Comparison of ENCODE assay signal across 7 mouse cellular contexts in the genomic region with DNA sequence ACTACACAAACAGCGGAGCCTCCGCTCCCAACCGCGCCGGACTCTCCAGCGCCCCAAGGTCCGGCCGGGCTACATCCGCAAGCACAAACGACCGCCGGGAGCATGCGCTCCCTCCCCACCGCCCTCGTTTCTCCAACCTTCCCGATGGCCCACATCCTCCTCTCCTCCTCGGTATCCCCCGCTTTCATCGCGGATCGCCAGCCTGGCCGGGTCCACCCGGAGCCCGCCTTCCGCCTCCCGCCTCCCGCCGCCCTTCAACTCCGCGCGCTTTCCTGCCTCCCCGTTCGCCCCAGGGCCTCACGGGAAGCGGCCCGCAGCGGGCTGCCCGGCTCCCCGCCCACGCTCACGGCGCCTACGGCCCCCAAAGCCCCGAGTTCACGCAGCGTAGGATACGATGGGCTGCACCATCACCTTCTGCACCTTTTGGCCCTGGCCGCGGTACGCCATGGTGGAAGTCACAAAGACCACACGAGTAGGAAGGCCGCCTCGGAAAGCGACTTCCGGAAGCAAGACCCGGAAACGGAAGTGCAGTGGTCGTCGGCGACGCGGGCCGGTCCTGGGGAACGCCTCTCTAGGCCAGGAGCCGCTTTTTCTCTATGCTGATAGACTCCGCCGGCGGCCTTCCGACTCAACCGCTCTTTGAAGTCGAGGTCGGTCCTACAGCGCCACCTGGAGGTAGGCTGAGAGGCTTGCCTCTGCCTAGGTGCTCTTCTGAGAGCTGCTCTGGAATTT. TPM values are rescaled to one million over a fixed set of nuclear protein-coding genes. Genes with fewer than 3 reads are reported as not detected.
A peak's percentile ranks its signal among the peaks of the same experiment; 100 is the strongest.
DNase-seq lines count a peak whose midpoint lies in the region; ATAC-seq lines count a peak whose summit lies in the region.

Snrpe (minus strand) TSS at position 521 of the 732 bp plus-strand sequence.

- peak; percentile 96 for DNase-seq in adrenal gland, adult 2 months
- DNase-seq in embryo, embryonic 11.5 days (ENCODE audit: low read depth, low spot score), result peak; percentile 95
- DNase-seq in gastrocnemius, postnatal 36 days, result peak; percentile 88 to 97
- peak; percentile 94 to 97 for DNase-seq in left cerebral cortex, postnatal 25 days (ENCODE audit: low spot score in 2 of 2)
- peak; percentile 98 for DNase-seq in midbrain, embryonic 10.5 days (ENCODE audit: low spot score)
- DNase-seq in right cerebral cortex, postnatal 4 days, result peak; percentile 99

- intact Hi-C loops in gastrocnemius, postnatal 36 days (cut with DNase I), result loop anchor here (2.0 to 10.0 kb wide), 4 partner anchors 229 to 575 kb away; partner anchors contain the start of gene Mdm4
- intact Hi-C loops in left cerebral cortex, postnatal 25 days (cut with DNase I), result loop anchor here (1.0 to 5.0 kb wide), 5 partner anchors 228 to 568 kb away; no protein-coding TSS in a partner anchor

- H3K27me3 ChIP-seq in intestine, embryonic 15.5 days (replicated peaks), result no peaks in the 10 kb centered on the region
- H3K27me3 ChIP-seq in midbrain, embryonic 10.5 days (ENCODE audit: low read depth, poor library complexity, severe bottlenecking), result no peaks in the 10 kb centered on the region

- no peaks in the 10 kb centered on the region for H3K9me3 ChIP-seq in intestine, embryonic 15.5 days
- H3K9me3 ChIP-seq in midbrain, embryonic 10.5 days (replicated peaks), result no peaks in the 10 kb centered on the region

- peak; percentile 99 for ATAC-seq in intestine, embryonic 15.5 days

- peak within 1 kb of the TSS; percentile 62 for H3K4me2 ChIP-seq in intestine, embryonic 15.5 days (replicated peaks)

- H3K27ac ChIP-seq in intestine, embryonic 15.5 days, result peak within 1 kb of the TSS; percentile 95
- peak within 1 kb of the TSS; percentile 99 for H3K27ac ChIP-seq in midbrain, embryonic 10.5 days (replicated peaks)

- H3K4me1 ChIP-seq in intestine, embryonic 15.5 days (replicated peaks), result 0 out of 2 replicates have a peak, but pooled peaks cover 5% of the 10 kb centered on the region
- peaks cover 19% of the 10 kb centered on the region for H3K4me1 ChIP-seq in midbrain, embryonic 10.5 days

- H3K4me3 ChIP-seq in intestine, embryonic 15.5 days (replicated peaks), result peak within 1 kb of the TSS; percentile 95
- H3K4me3 ChIP-seq in midbrain, embryonic 10.5 days, result peak within 1 kb of the TSS; percentile 98

- under 1% methylated on average over 73 of the region's 73 CpGs for WGBS in intestine, embryonic 15.5 days
- under 1% methylated on average over 73 of the region's 73 CpGs for WGBS in midbrain, embryonic 10.5 days

- peaks cover 12% of the 10 kb centered on the region; the same call in 1 of the 2 replicates for H3K36me3 ChIP-seq in intestine, embryonic 15.5 days
- H3K36me3 ChIP-seq in midbrain, embryonic 10.5 days, result peaks cover 45% of the 10 kb centered on the region

- peak within 1 kb of the TSS; percentile 98 for H3K9ac ChIP-seq in intestine, embryonic 15.5 days

RNA-seq across cellular contexts. Expression of gene Snrpe, which starts in this region (rescaled TPM):
- 100 to 1,000 TPM in 1 of 2 experiments, 10 to 100 TPM in 1; 78.9 to 116 TPM for total RNA-seq in adrenal gland, adult 2 months (2021)
- polyA plus RNA-seq in adrenal gland, adult 2 months (2012; rRNA removed), result 2.1 and 2.3 TPM in 2 replicates
- total RNA-seq in gastrocnemius, postnatal 36 days (2021), result 10 to 100 TPM; 42.6 to 43.8 TPM
- polyA plus RNA-seq in intestine, embryonic 15.5 days (2015; fragmentation: Nextera tagmentation; extraction: Ambion mirVana), result 625 and 637 TPM in 2 replicates
- 10 to 100 TPM; 58.8 to 61.6 TPM for total RNA-seq in left cerebral cortex, postnatal 25 days (2021)
- polyA plus RNA-seq in midbrain, embryonic 10.5 days (2016; fragmentation: Nextera tagmentation; extraction: Ambion mirVana), result 859 and 932 TPM in 2 replicates

Comparison
In these comparisons a context has a peak if more than half of its experiments do, and no peak if none do; other contexts are left out.
1. Peak in every context shown above with its lines: DNase-seq, ATAC-seq, H3K4me3 ChIP-seq and H3K27ac ChIP-seq.
2. RNA of gene Snrpe (polyA plus RNA-seq): 859 to 932 TPM in midbrain, embryonic 10.5 days and 625 to 637 TPM in intestine, embryonic 15.5 days; 2.1 to 2.3 TPM in adrenal gland, adult 2 months; every median in the first group is over 100 times any median in the second.